Mouse (Mus musculus) C2C12 (cell line): ENCODE measurements around the gene Krtap31-2. TPM values are rescaled to one million over a fixed set of nuclear protein-coding genes. Genes with fewer than 3 reads are reported as not detected.

ENCODE experiments used
- H3K27me3 ChIP-seq: one replicate; pipeline ENCODE4 v1.6.1; 2011; ENCODE audit not compliant: control insufficient read depth, insufficient read depth, insufficient read length
- H3K36me3 ChIP-seq: one replicate; pipeline ENCODE4 v1.6.1; 2011; ENCODE audit not compliant: control insufficient read depth, insufficient read depth
- H3K4me3 ChIP-seq: one replicate; pipeline ENCODE4 v1.5.1; 2011; ENCODE audit warnings: mild to moderate bottlenecking, control low read depth; ENCODE audit not compliant: poor library complexity, insufficient read depth, severe bottlenecking
- H3K79me2 ChIP-seq: one replicate; pipeline ENCODE4 v1.6.1; 2011; ENCODE audit not compliant: control insufficient read depth, insufficient read depth
- H3K79me3 ChIP-seq: one replicate; pipeline ENCODE4 v1.6.1; 2011; ENCODE audit warnings: low read depth, control low read depth
- H3ac ChIP-seq: one replicate; pipeline ENCODE3; 2011; ENCODE audit warnings: low read depth; ENCODE audit not compliant: control insufficient read depth, insufficient read length
- CEBPB ChIP-seq: IDR thresholded peaks from one replicate; pipeline ENCODE4 v1.6.1; 2011; ENCODE audit warnings: low read depth, mild to moderate bottlenecking, control low read depth, moderate library complexity
- CTCF ChIP-seq: IDR thresholded peaks from one replicate; pipeline ENCODE4 v1.5.1; 2011; ENCODE audit not compliant: control insufficient read depth, insufficient read depth, insufficient read length
- FOSL1 ChIP-seq: IDR thresholded peaks from one replicate; pipeline ENCODE4 v1.8.0; 2011; ENCODE audit warnings: mild to moderate bottlenecking, low read length; ENCODE audit not compliant: poor library complexity, insufficient read depth, severe bottlenecking
- MAX ChIP-seq: IDR thresholded peaks from one replicate; pipeline ENCODE4 v1.6.1; 2011; ENCODE audit warnings: mild to moderate bottlenecking, control low read depth
- MYOD1 ChIP-seq: IDR thresholded peaks from one replicate; pipeline ENCODE4 v1.6.1; 2011; ENCODE audit warnings: low read depth; ENCODE audit not compliant: control insufficient read depth, insufficient read length
- MYOG ChIP-seq: IDR thresholded peaks from one replicate; pipeline ENCODE4 v1.6.1; 2011; ENCODE audit not compliant: control insufficient read depth, insufficient read length; ENCODE audit errors: extremely low read depth
- USF1 ChIP-seq: IDR thresholded peaks from one replicate; pipeline ENCODE4 v1.6.1; 2011; ENCODE audit warnings: low read depth, mild to moderate bottlenecking, control low read depth, moderate library complexity
- polyA plus RNA-seq: library from polyadenylated mRNA; unstranded; fragments of >200 nt; fragmentation: generic; extraction: Trizol; gene quantifications from one replicate; pipeline ENCODE4 v1.2.1, GENCODE M21; 2012; ENCODE audit warnings: missing spikeins

The Krtap31-2 gene
- polyA plus RNA-seq, 1 experiment = not detected

GRCm38 (mm10) chr11:99965961-99966360 lies 29.9 kb downstream of the Krtap31-2 start:
- Histone ChIP-seq H3K27me3 (peaks cover 4% of the 10 kb centered on the region), H3K36me3 (no peaks in the 10 kb centered on the region), H3K4me3 (no peak overlapping the region), H3ac (no peak overlapping the region), H3K79me2 (no peaks in the 10 kb centered on the region), H3K79me3 (no peaks in the 10 kb centered on the region)
- TF ChIP-seq CTCF = no peak
- no peak for TF ChIP-seq MYOD1
- no peak for TF ChIP-seq MYOG
- TF ChIP-seq USF1 = no peak
- TF ChIP-seq MAX = no peak
- no peak for TF ChIP-seq CEBPB
- no peak for TF ChIP-seq FOSL1

DNA sequence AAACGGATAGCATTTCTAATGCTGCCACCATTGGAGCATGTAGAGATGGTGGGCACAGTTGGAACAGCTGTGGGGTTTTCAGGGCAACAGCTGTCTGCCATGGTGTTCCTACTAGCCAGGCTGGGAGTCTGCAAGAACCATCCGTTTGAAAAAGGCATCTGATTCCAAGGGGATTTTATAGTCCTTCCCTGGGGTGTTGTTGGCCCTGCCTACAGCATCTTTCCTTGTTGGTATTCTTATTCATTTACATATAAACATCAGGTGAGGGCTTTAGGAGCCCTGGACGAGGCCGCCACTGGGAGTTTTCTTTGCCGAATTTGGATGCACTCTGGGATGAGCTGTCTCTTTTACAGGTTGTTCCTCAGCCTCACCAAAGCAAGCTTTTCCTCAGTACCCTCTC lies 42.9 kb downstream of the Krtap31-2 start, which contains the start of gene Krtap29-1:
Gene Krtap29-1, minus strand, starts transcription at position 101 of the 400 bp plus-strand sequence.
- no peak within 1 kb of the TSS for H3ac ChIP-seq
- peaks cover 39% of the 10 kb centered on the region for H3K27me3 ChIP-seq
- H3K79me2 ChIP-seq = no peaks in the 10 kb centered on the region
- no peaks in the 10 kb centered on the region for H3K79me3 ChIP-seq
- no peak within 1 kb of the TSS for H3K4me3 ChIP-seq
- TF ChIP-seq MYOG (no peak), CTCF (no peak), FOSL1 (no peak), CEBPB (no peak), MYOD1 (no peak), USF1 (no peak), MAX (no peak)
- no peaks in the 10 kb centered on the region for H3K36me3 ChIP-seq

- H3K36me3 ChIP-seq = no peaks in the 10 kb centered on the region
- no peaks in the 10 kb centered on the region for H3K79me3 ChIP-seq
- peaks cover 57% of the 10 kb centered on the region for H3K27me3 ChIP-seq
- TF ChIP-seq CTCF (no peak), MYOG (no peak), CEBPB (no peak)
- H3K4me3 ChIP-seq = no peak overlapping the region
- H3K79me2 ChIP-seq = no peaks in the 10 kb centered on the region
- H3ac ChIP-seq = no peak overlapping the region
Measured at GRCm38 (mm10) chr11:99982731-99983130, 46.6 kb downstream of the Krtap31-2 start.

DNA sequence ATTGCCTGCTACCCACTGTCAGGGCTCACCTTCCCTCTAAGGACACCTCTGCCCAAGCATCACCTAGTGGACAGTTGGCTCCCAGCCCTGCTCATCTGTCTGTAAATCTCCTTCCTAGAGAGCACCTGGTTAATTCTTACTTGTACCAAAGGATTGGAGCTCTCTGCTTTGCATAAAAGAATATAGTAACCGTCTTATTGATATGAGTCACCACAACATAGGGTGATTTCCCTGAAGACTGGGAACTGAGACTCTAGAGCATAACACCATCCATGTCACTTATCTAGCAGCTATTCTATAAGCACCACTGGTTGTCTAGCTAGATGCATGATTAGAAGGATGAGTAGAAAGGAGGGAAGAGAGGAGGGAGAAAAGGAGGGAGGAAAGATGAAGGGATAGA lies 47.4 kb downstream of the Krtap31-2 start:
- Histone ChIP-seq H3ac (no peak overlapping the region), H3K27me3 (peaks cover 53% of the 10 kb centered on the region), H3K36me3 (no peaks in the 10 kb centered on the region), H3K79me3 (no peaks in the 10 kb centered on the region), H3K4me3 (no peak overlapping the region), H3K79me2 (no peaks in the 10 kb centered on the region)
- TF ChIP-seq MYOG (no peak), CEBPB (no peak), MAX (no peak), MYOD1 (no peak), USF1 (no peak), FOSL1 (no peak), CTCF (no peak)

GRCm38 (mm10) chr11:99985291-99986092 lies 49.4 kb downstream of the Krtap31-2 start:
- peaks cover 39% of the 10 kb centered on the region for H3K27me3 ChIP-seq
- peak overlapping the region; percentile 31 for H3ac ChIP-seq
- H3K4me3 ChIP-seq = no peak overlapping the region
- H3K79me3 ChIP-seq = no peaks in the 10 kb centered on the region
- H3K36me3 ChIP-seq = no peaks in the 10 kb centered on the region
- no peaks in the 10 kb centered on the region for H3K79me2 ChIP-seq
- TF ChIP-seq MYOD1 (peak; percentile 90), CTCF (no peak)

DNA sequence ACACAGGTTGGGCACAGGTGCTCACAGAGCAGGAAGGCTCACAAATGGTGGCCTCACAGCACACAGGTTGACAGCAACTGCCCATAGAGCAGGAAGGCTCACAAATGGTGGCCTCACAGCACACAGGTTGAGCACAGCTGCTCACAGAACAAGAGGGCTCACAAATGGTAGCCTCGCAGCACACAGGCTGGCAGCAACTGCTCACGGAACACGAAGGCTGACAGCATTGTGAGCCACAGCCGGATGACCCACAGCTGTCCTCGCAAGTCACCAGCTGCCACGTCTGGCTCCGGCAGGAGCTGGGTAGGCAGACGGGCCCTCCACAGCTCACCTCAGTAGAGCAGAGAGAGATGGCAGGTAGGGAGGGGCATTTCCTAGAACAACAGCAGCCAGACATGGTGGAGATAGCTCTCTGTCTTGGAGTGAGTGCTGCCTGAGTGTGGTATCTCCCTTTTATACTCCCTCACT lies 50.1 kb downstream of the Krtap31-2 start, which contains the start of gene Krtap16-1:
Gene Krtap16-1, minus strand, starts transcription at position 418 of the 468 bp plus-strand sequence.
- Histone ChIP-seq H3K4me3 (no peak within 1 kb of the TSS), H3K79me2 (no peaks in the 10 kb centered on the region), H3K79me3 (no peaks in the 10 kb centered on the region), H3ac (peak within 1 kb of the TSS; percentile 31), H3K27me3 (peaks cover 31% of the 10 kb centered on the region), H3K36me3 (no peaks in the 10 kb centered on the region)
- TF ChIP-seq MAX (no peak), CEBPB (no peak), CTCF (no peak), FOSL1 (no peak), USF1 (no peak), MYOG (no peak), MYOD1 (peak; percentile 81)

Other genes with a start within 250 kb of the Krtap31-2 start
- not detected for gene Gm14190, start 245.6 kb upstream of the Krtap31-2 start, polyA plus RNA-seq
- not detected for gene Gm14180, start 202.0 kb upstream of the Krtap31-2 start, polyA plus RNA-seq
- not detected for gene Gm11595, start 163.4 kb upstream of the Krtap31-2 start, polyA plus RNA-seq
- not detected for gene Krtap4-8, start 155.6 kb upstream of the Krtap31-2 start, polyA plus RNA-seq
- not detected for gene Krtap4-9, start 151.1 kb upstream of the Krtap31-2 start, polyA plus RNA-seq
- gene Gm11596, start 142.8 kb upstream of the Krtap31-2 start, polyA plus RNA-seq = not detected
- not detected for gene Gm11569, start 137.4 kb upstream of the Krtap31-2 start, polyA plus RNA-seq
- gene Gm11554, start 131.8 kb upstream of the Krtap31-2 start, polyA plus RNA-seq = not detected
- gene Krtap4-13, start 126.4 kb upstream of the Krtap31-2 start, polyA plus RNA-seq = not detected
- not detected for gene Gm11564, start 120.6 kb upstream of the Krtap31-2 start, polyA plus RNA-seq
- gene 2300003K06Rik, start 98.2 kb upstream of the Krtap31-2 start, polyA plus RNA-seq = not detected
- gene Krtap4-16, start 84.7 kb upstream of the Krtap31-2 start, polyA plus RNA-seq = not detected
- gene Gm11568, start 78.4 kb upstream of the Krtap31-2 start, polyA plus RNA-seq = not detected
- not detected for gene Gm11559, start 71.8 kb upstream of the Krtap31-2 start, polyA plus RNA-seq
- gene Krtap9-1, start 62.9 kb upstream of the Krtap31-2 start, polyA plus RNA-seq = not detected
- gene Gm11567, start 57.1 kb upstream of the Krtap31-2 start, polyA plus RNA-seq = not detected
- not detected for gene Krtap31-1, start 28.4 kb upstream of the Krtap31-2 start, polyA plus RNA-seq
- gene Gm11565, start 21.5 kb upstream of the Krtap31-2 start, polyA plus RNA-seq = not detected
- not detected for gene Krtap9-5, start 12.2 kb downstream of the Krtap31-2 start, polyA plus RNA-seq
- gene Krtap29-1, start 42.8 kb downstream of the Krtap31-2 start, polyA plus RNA-seq = not detected
- not detected for gene Krtap16-1, start 50.3 kb downstream of the Krtap31-2 start, polyA plus RNA-seq
- gene Krtap17-1, start 57.7 kb downstream of the Krtap31-2 start, polyA plus RNA-seq = not detected
- gene Krt33a, start 79.9 kb downstream of the Krtap31-2 start, polyA plus RNA-seq = 0.02 TPM
- gene Krt33b, start 93.6 kb downstream of the Krtap31-2 start, polyA plus RNA-seq = not detected
- gene Krt34, start 105.3 kb downstream of the Krtap31-2 start, polyA plus RNA-seq = not detected
- not detected for gene Krt31, start 114.3 kb downstream of the Krtap31-2 start, polyA plus RNA-seq
- not detected for gene Krt32, start 151.9 kb downstream of the Krtap31-2 start, polyA plus RNA-seq
- gene Krt35, start 159.9 kb downstream of the Krtap31-2 start, polyA plus RNA-seq = not detected
- gene Krt36, start 169.3 kb downstream of the Krtap31-2 start, polyA plus RNA-seq = 0.14 TPM
- 20.0 TPM for gene Krt13, start 185.3 kb downstream of the Krtap31-2 start, polyA plus RNA-seq
- gene Krt15, start 199.6 kb downstream of the Krtap31-2 start, polyA plus RNA-seq = 0.02 TPM
- 3.5 TPM for gene Krt19, start 212.4 kb downstream of the Krtap31-2 start, polyA plus RNA-seq